Mouse (Mus musculus) hindbrain, embryonic 16.5 days (tissue): ENCODE results near the gene Tdrkh. TPM values are rescaled to one million over a fixed set of nuclear protein-coding genes. Genes with fewer than 3 reads are reported as not detected.

Experiments
- ATAC-seq: fragments of 200-750 bp; cut with Nextera tagmentation; 2 replicates; pipeline ENCODE4 v1.8.0; 2017; ENCODE audit warnings: moderate TSS enrichment, moderate library complexity
- H3K27ac ChIP-seq: fragments of 300-500 bp; sonication (generic); 2 replicates; pipeline ENCODE4 v1.5.1; 2014; ENCODE audit warnings: low read depth, mild to moderate bottlenecking, control low read depth, low read length, moderate library complexity
- H3K27me3 ChIP-seq: fragments of 300-500 bp; sonication (generic); replicated peaks from 2 replicates; pipeline ENCODE4 v1.6.1; 2014; ENCODE audit warnings: low read length; ENCODE audit not compliant: control insufficient read depth, insufficient read depth
- H3K36me3 ChIP-seq: fragments of 300-500 bp; sonication (generic); 2 replicates; pipeline ENCODE4 v1.6.1; 2014; ENCODE audit warnings: mild to moderate bottlenecking, low read length, moderate library complexity, mixed read lengths; ENCODE audit not compliant: control insufficient read depth, insufficient read depth
- H3K4me1 ChIP-seq: fragments of 300-500 bp; sonication (generic); 2 replicates; pipeline ENCODE4 v1.6.1; 2014; ENCODE audit warnings: low read depth, low read length; ENCODE audit not compliant: control insufficient read depth, insufficient read depth
- H3K4me2 ChIP-seq: fragments of 300-500 bp; sonication (generic); 2 replicates; pipeline ENCODE4 v1.6.1; 2014; ENCODE audit warnings: mild to moderate bottlenecking, low read length, control low read depth, moderate library complexity
- H3K4me3 ChIP-seq: fragments of 300-500 bp; sonication (generic); 2 replicates; pipeline ENCODE4 v1.5.1; 2014; ENCODE audit warnings: mild to moderate bottlenecking, low read length, control low read depth, moderate library complexity
- H3K9ac ChIP-seq: fragments of 300-500 bp; sonication (generic); 2 replicates; pipeline ENCODE4 v1.6.1; 2014; ENCODE audit warnings: low read depth, mild to moderate bottlenecking, control low read depth, low read length, moderate library complexity
- H3K9me3 ChIP-seq: fragments of 300-500 bp; sonication (generic); 2 replicates; pipeline ENCODE4 v1.6.1; 2014; ENCODE audit warnings: mild to moderate bottlenecking, low read length, moderate library complexity; ENCODE audit not compliant: control insufficient read depth
- WGBS: fragments of 180-500 bp; shearing (Covaris S2); extraction: QIAGEN DNeasy Blood & Tissue Kit; methylation state at CpG from one replicate; pipeline ENCODE4 v1.1.7; 2014; 5-methylcytosine and 5-hydroxymethylcytosine counted together
- polyA plus RNA-seq: library from polyadenylated mRNA; unstranded; fragments of >200 nt; fragmentation: Nextera tagmentation; extraction: Ambion mirVana; gene quantifications from 2 replicates; pipeline ENCODE4 v1.2.1, GENCODE M21; 2015

The Tdrkh gene
- 51.1 and 54.8 TPM in 2 replicates for polyA plus RNA-seq

GRCm38 (mm10) chr3:94413031-94413679, at the start of gene Tdrkh:
TSS of gene Tdrkh (plus strand) at chr3:94413273.
- Histone ChIP-seq H3K9me3 (no peaks in the 10 kb centered on the region), H3K9ac (peak within 1 kb of the TSS; percentile 83), H3K4me1 (peaks cover 9% of the 10 kb centered on the region), H3K27ac (peak within 1 kb of the TSS; percentile 82), H3K36me3 (no peaks in the 10 kb centered on the region), H3K4me2 (peak within 1 kb of the TSS; percentile 97), H3K4me3 (peak within 1 kb of the TSS; percentile 78), H3K27me3 (no peaks in the 10 kb centered on the region)
- peak; percentile 99 for ATAC-seq
- 7% methylated on average over 50 of the region's 52 CpGs for WGBS

- no peaks in the 10 kb centered on the region for H3K36me3 ChIP-seq
- peak; percentile 75 for ATAC-seq
- WGBS: 5% methylated on average over 88 of the region's 97 CpGs
Measured at GRCm38 (mm10) chr3:94363291-94364153, 49.6 kb upstream of the Tdrkh start.

DNA sequence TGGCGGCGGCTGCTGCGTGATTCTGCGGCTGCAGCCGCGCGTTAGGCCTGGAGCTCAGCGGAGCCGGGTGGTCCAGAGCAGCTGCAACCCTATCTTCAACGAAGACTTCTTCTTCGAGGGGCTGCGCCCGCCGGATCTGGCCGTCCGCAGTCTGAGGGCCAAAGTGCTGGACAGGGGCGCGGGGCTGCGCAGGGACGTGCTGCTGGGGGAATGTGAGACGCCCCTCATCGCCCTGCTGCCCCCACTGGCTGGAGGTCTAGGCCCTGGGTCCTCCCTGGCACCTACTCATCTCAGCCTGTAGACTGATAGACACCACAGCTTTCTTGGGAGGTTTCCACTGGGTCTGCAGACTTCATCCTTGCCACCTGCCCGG, 48.9 kb upstream of the Tdrkh start:
- Histone ChIP-seq H3K4me3 (peak overlapping the region; percentile 64), H3K27ac (peak overlapping the region; percentile 61), H3K4me2 (peak overlapping the region; percentile 95), H3K27me3 (peaks cover 5% of the 10 kb centered on the region), H3K9me3 (no peaks in the 10 kb centered on the region), H3K9ac (peak overlapping the region; percentile 91), H3K4me1 (peaks cover 11% of the 10 kb centered on the region; the same call in 1 of the 2 replicates), H3K36me3 (no peaks in the 10 kb centered on the region)
- WGBS: 5% methylated on average over 23 of the region's 23 CpGs
- peak; percentile 49 for ATAC-seq

More at GRCm38 (mm10) chr3:94363291-94364153, 49.6 kb upstream of the Tdrkh start:
- no peaks in the 10 kb centered on the region for H3K9me3 ChIP-seq
- peak overlapping the region; percentile 91 for H3K9ac ChIP-seq
- peaks cover 11% of the 10 kb centered on the region; the same call in 1 of the 2 replicates for H3K4me1 ChIP-seq
- H3K27me3 ChIP-seq: peaks cover 5% of the 10 kb centered on the region
- H3K4me3 ChIP-seq: peak overlapping the region; percentile 64
- H3K4me2 ChIP-seq: peak overlapping the region; percentile 95
- peak overlapping the region; percentile 61 for H3K27ac ChIP-seq

- ATAC-seq: peak; percentile 53
- no peak overlapping the region for H3K9ac ChIP-seq
- no peak overlapping the region for H3K4me3 ChIP-seq
- H3K4me2 ChIP-seq: no peak overlapping the region
- H3K27me3 ChIP-seq: peaks cover 5% of the 10 kb centered on the region
- H3K36me3 ChIP-seq: no peaks in the 10 kb centered on the region
- 17% methylated on average over 3 of the region's 3 CpGs for WGBS
- H3K9me3 ChIP-seq: no peaks in the 10 kb centered on the region
- no peak overlapping the region for H3K27ac ChIP-seq
- H3K4me1 ChIP-seq: peaks cover 15% of the 10 kb centered on the region; the same call in 1 of the 2 replicates
Measured at GRCm38 (mm10) chr3:94366761-94367160, 46.3 kb upstream of the Tdrkh start.

GRCm38 (mm10) chr3:94367511-94367910, 45.6 kb upstream of the Tdrkh start:
- Histone ChIP-seq H3K9me3 (no peaks in the 10 kb centered on the region), H3K9ac (no peak overlapping the region), H3K27me3 (peaks cover 5% of the 10 kb centered on the region), H3K27ac (no peak overlapping the region), H3K4me2 (no peak overlapping the region), H3K4me1 (peaks cover 18% of the 10 kb centered on the region; the same call in 1 of the 2 replicates), H3K36me3 (no peaks in the 10 kb centered on the region), H3K4me3 (no peak overlapping the region)
- ATAC-seq: no peak
- WGBS: 87% methylated on average over 6 of the region's 6 CpGs

DNA sequence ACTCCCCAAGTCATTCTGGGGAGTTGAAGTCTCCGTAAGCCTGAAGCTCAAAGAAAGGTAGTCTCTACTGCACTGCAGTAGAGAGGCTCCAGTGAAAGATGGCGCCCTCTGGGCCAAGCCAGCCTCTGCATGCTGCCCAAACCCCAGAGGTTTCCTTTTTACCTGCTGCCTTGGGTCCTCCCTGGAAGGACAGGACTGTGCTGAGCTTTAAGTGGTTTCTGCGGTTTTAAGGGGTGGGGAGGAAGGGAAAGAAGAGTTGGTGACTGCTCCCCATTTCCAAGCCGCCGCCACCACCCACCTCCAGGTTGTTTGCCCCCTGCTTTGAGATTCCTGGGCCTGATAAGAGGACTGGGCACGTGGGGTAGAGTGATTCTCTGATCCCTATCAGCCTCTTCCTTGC, 44.4 kb upstream of the Tdrkh start:
- Histone ChIP-seq H3K9me3 (no peaks in the 10 kb centered on the region), H3K4me2 (no peak overlapping the region), H3K4me3 (no peak overlapping the region), H3K27ac (no peak overlapping the region), H3K9ac (no peak overlapping the region), H3K4me1 (peaks cover 19% of the 10 kb centered on the region), H3K36me3 (no peaks in the 10 kb centered on the region), H3K27me3 (peaks cover 5% of the 10 kb centered on the region)
- 67% methylated on average over 6 of the region's 6 CpGs for WGBS
- ATAC-seq: no peak

DNA sequence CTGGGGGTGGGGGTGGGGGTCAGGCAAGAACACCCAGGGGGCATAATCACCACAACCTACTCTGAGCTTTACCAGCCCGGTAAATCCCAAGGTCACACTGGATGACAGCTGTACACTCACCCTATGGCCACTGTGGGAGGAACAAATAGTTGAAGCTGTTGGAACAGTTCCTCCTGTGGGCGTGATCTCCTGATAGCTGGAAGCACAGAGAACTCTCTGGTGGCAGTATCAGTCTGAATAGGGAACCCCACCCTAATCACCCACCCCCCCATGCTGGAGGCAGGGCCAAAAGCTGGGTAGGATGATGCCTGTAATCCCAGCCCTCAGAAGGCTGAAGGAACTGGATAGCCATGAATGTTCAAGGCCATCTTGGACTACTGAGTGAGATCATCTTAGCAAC, 43.4 kb upstream of the Tdrkh start:
- peaks cover 22% of the 10 kb centered on the region for H3K4me1 ChIP-seq
- H3K27ac ChIP-seq: no peak overlapping the region
- peaks cover 3% of the 10 kb centered on the region for H3K27me3 ChIP-seq
- no peaks in the 10 kb centered on the region for H3K9me3 ChIP-seq
- H3K4me2 ChIP-seq: no peak overlapping the region
- no peak overlapping the region for H3K4me3 ChIP-seq
- no peak for ATAC-seq
- no peak overlapping the region for H3K9ac ChIP-seq
- 69% methylated on average over 2 of the region's 2 CpGs for WGBS
- H3K36me3 ChIP-seq: no peaks in the 10 kb centered on the region

DNA sequence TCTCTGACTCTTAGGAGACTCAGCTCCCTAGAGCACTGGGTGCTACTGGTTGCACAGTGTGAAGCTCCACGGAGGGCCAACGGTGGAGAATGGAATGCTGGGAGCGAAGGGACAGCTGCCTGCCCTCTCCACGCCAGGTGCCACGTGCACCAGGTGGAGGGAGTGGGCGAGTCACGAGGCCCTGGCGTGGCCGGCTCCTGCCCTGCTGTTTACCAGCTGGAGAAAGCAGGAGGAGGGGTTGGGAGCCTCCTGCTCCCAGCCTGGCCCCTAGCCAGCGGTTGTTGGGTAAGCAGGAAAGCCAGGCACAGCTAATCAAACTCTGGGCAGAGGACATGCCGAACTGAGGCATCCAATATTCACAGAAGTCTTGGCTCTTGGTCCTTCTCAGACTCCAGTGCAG, 41.4 kb upstream of the Tdrkh start:
- 4% methylated on average over 11 of the region's 11 CpGs for WGBS
- Histone ChIP-seq H3K4me3 (no peak overlapping the region), H3K9me3 (no peaks in the 10 kb centered on the region), H3K9ac (peak overlapping the region; percentile 41), H3K4me1 (peaks cover 22% of the 10 kb centered on the region), H3K36me3 (no peaks in the 10 kb centered on the region), H3K27me3 (0 out of 2 replicates have a peak, but pooled peaks cover 4% of the 10 kb centered on the region), H3K4me2 (peak overlapping the region; percentile 47), H3K27ac (peak overlapping the region; percentile 29; the same call in 1 of the 2 replicates)
- ATAC-seq: peak; percentile 64

DNA sequence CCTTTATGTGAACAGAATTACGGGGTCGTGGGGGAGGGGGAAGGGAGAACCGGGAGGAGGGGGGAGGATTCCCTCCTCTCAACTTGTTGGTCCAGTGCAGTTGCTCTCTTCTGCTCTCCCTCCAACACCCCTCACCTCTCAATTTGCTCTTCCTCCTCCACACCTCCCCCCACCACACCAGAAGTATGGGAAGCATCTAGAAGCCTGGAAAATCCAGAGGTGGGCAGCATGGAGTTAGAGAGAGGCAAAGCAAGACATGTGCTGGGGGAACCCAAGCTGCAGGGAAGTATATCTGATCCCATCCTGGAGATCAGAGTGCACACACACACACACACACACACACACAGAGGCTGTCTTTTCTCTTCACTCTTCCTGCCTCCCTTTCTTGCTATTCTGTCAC, 41.0 kb upstream of the Tdrkh start:
- no peaks in the 10 kb centered on the region for H3K9me3 ChIP-seq

More for the DNA sequence above, 41.0 kb upstream of the Tdrkh start:
- 0% methylated on average over 3 of the region's 3 CpGs for WGBS
- peak overlapping the region; percentile 47 for H3K4me2 ChIP-seq
- no peak overlapping the region; the same call in 1 of the 2 replicates for H3K27ac ChIP-seq
- H3K27me3 ChIP-seq: 0 out of 2 replicates have a peak, but pooled peaks cover 4% of the 10 kb centered on the region
- H3K4me3 ChIP-seq: no peak overlapping the region
- H3K36me3 ChIP-seq: no peaks in the 10 kb centered on the region
- peaks cover 22% of the 10 kb centered on the region for H3K4me1 ChIP-seq
- ATAC-seq: no peak; the same call in 1 of the 2 replicates
- peak overlapping the region; percentile 41; the same call in 1 of the 2 replicates for H3K9ac ChIP-seq
